Comparison of ENCODE assay signal across 8 mouse cellular contexts in genomic region chr2:24975704-24976297, GRCm38 (mm10). TPM values are rescaled to one million over a fixed set of nuclear protein-coding genes. Genes with fewer than 3 reads are reported as not detected.
A peak's percentile ranks its signal among the peaks of the same experiment; 100 is the strongest.
DNase-seq lines count a peak whose midpoint lies in the region; ATAC-seq and TF ChIP-seq lines count a peak whose summit lies in the region.

Pnpla7 (plus strand) TSS chr2:24976033.

- 0 out of 2 replicates have a peak, but pooled peaks have one; percentile 35 for TF ChIP-seq EP300 in lung, postnatal 0 days (IDR thresholded peaks at IDR 0.05)

- no peak for TF ChIP-seq CTCF in lung, postnatal 0 days (IDR thresholded peaks at IDR 0.05)

- H3K27ac ChIP-seq in hindbrain, embryonic 11.5 days (ENCODE audit: low read depth, low read length) = peak within 1 kb of the TSS; percentile 82
- H3K27ac ChIP-seq in lung, postnatal 0 days (ENCODE audit: low read length) = peak within 1 kb of the TSS; percentile 91

- H3K4me3 ChIP-seq in hindbrain, embryonic 11.5 days (ENCODE audit: low read depth, low read length) = peak within 1 kb of the TSS; percentile 57
- H3K4me3 ChIP-seq in lung, postnatal 0 days (ENCODE audit: low read depth, low read length) = peak within 1 kb of the TSS; percentile 71

- peak within 1 kb of the TSS; percentile 94 for H3K4me2 ChIP-seq in hindbrain, embryonic 11.5 days (replicated peaks; ENCODE audit: low read depth, low read length)
- H3K4me2 ChIP-seq in lung, postnatal 0 days (replicated peaks; ENCODE audit: low read depth, low read length) = peak within 1 kb of the TSS; percentile 97

- H3K36me3 ChIP-seq in hindbrain, embryonic 11.5 days (ENCODE audit: control insufficient read depth, insufficient read depth, low read length) = no peaks in the 10 kb centered on the region
- no peaks in the 10 kb centered on the region for H3K36me3 ChIP-seq in lung, postnatal 0 days (ENCODE audit: insufficient read depth, low read length)

- DNase-seq in NIH3T3 (ENCODE audit: low read depth) = peak; percentile 83
- DNase-seq in cerebellum, adult 9-11 months = peak; percentile 72
- peak; percentile 66 to 75 for DNase-seq in frontal cortex, postnatal 10 days (ENCODE audit: low spot score in 2 of 2)
- DNase-seq in hindbrain, embryonic 11.5 days (ENCODE audit: low spot score) = peak; percentile 66
- DNase-seq in layer of hippocampus, postnatal 10 days (ENCODE audit: low spot score in 2 of 2) = peak; percentile 60 to 63
- peak; percentile 97 for DNase-seq in lung, postnatal 0 days (ENCODE audit: low spot score)
- DNase-seq in ovary, postnatal 10 days (ENCODE audit: low spot score) = peak; percentile 19
- DNase-seq in thymus, postnatal 10 days (ENCODE audit: low spot score in 2 of 2) = peak; percentile 70 to 79

- peaks cover 3% of the 10 kb centered on the region; the same call in 1 of the 2 replicates for H3K4me1 ChIP-seq in hindbrain, embryonic 11.5 days (replicated peaks; ENCODE audit: control insufficient read depth, insufficient read depth, low read length)
- H3K4me1 ChIP-seq in lung, postnatal 0 days (ENCODE audit: insufficient read depth, low read depth, low read length) = peaks cover 9% of the 10 kb centered on the region; the same call in 1 of the 2 replicates

- peak within 1 kb of the TSS; percentile 71 for H3K9ac ChIP-seq in hindbrain, embryonic 11.5 days (ENCODE audit: low read depth, low read length)
- peak within 1 kb of the TSS; percentile 76 for H3K9ac ChIP-seq in lung, postnatal 0 days (replicated peaks; ENCODE audit: low read depth)

- peak; percentile 31 for ATAC-seq in hindbrain, embryonic 11.5 days (ENCODE audit: low FRiP score)
- ATAC-seq in lung, postnatal 0 days = peak; percentile 74

- no peaks in the 10 kb centered on the region for H3K27me3 ChIP-seq in hindbrain, embryonic 11.5 days (ENCODE audit: control insufficient read depth, insufficient read depth, low read length)
- H3K27me3 ChIP-seq in lung, postnatal 0 days (replicated peaks; ENCODE audit: insufficient read depth, low read length) = no peaks in the 10 kb centered on the region

- under 1% methylated on average over 16 of the region's 16 CpGs for WGBS in hindbrain, embryonic 11.5 days
- WGBS in lung, postnatal 0 days = 1% methylated on average over 16 of the region's 16 CpGs

- H3K9me3 ChIP-seq in hindbrain, embryonic 11.5 days (ENCODE audit: control insufficient read depth, low read length) = no peaks in the 10 kb centered on the region
- no peaks in the 10 kb centered on the region for H3K9me3 ChIP-seq in lung, postnatal 0 days (ENCODE audit: low read length)

RNA-seq across cellular contexts. Expression of gene Pnpla7, which starts in this region (rescaled TPM):
- 2.9 TPM in 2 replicates for polyA plus RNA-seq in hindbrain, embryonic 11.5 days (2014; fragmentation: Nextera tagmentation; extraction: Ambion mirVana)
- total RNA-seq in layer of hippocampus, postnatal 10 days (2021) = 10 to 100 TPM; 12.9 to 14.2 TPM
- 8.4 and 8.6 TPM in 2 replicates for polyA plus RNA-seq in lung, postnatal 0 days (2015; fragmentation: Nextera tagmentation; extraction: Ambion mirVana)

Comparison
In these comparisons a context has a peak if more than half of its experiments do, and no peak if none do; other contexts are left out.
1. Peak in every context shown above with its lines: DNase-seq, ATAC-seq, H3K4me3 ChIP-seq and H3K27ac ChIP-seq.
2. DNase-seq: peak in every context shown above with its lines; median percentile 97 in lung, postnatal 0 days; 83 in NIH3T3; 74 in thymus, postnatal 10 days; 72 in cerebellum, adult 9-11 months; 70 in frontal cortex, postnatal 10 days; 66 in hindbrain, embryonic 11.5 days; 62 in layer of hippocampus, postnatal 10 days; 19 in ovary, postnatal 10 days.